Mouse (Mus musculus): ENCODE data around the gene Jarid2. TPM values are rescaled to one million over a fixed set of nuclear protein-coding genes. Genes with fewer than 3 reads are reported as not detected.

The Jarid2 gene
- total RNA-seq, 2 experiments from 2014 or later = 25.7 to 35.3 TPM

GRCm38 (mm10) chr13:44774351-44774750, 45.1 kb downstream of the Jarid2 start:
- DNase-seq (ENCODE audit: extremely low spot score in 1 of 2, low spot score in 1 of 2) = no peak

- DNase-seq (ENCODE audit: extremely low spot score in 1 of 2, low spot score in 1 of 2) = no peak
These were observed 46.1 kb downstream of the Jarid2 start for GRCm38 (mm10) chr13:44775396-44775795.

- DNase-seq (ENCODE audit: extremely low spot score in 1 of 2, low spot score in 1 of 2) = no peak
These were observed 51.2 kb downstream of the Jarid2 start for GRCm38 (mm10) chr13:44780506-44780905.

- DNase-seq (ENCODE audit: extremely low spot score in 1 of 2, low spot score in 1 of 2) = no peak
These were observed 51.9 kb downstream of the Jarid2 start for GRCm38 (mm10) chr13:44781126-44781525.

- DNase-seq (ENCODE audit: extremely low spot score in 1 of 2, low spot score in 1 of 2) = no peak
These were observed 55.3 kb downstream of the Jarid2 start for GRCm38 (mm10) chr13:44784551-44784950.

GRCm38 (mm10) chr13:44786291-44786690, 57.0 kb downstream of the Jarid2 start:
- DNase-seq (ENCODE audit: extremely low spot score in 1 of 2, low spot score in 1 of 2) = peak in 1 of 2 experiments; percentile 33

- no peak for DNase-seq (ENCODE audit: extremely low spot score in 1 of 2, low spot score in 1 of 2)
These were observed 59.3 kb downstream of the Jarid2 start for GRCm38 (mm10) chr13:44788352-44789125.

GRCm38 (mm10) chr13:44789982-44790381, 60.7 kb downstream of the Jarid2 start:
- DNase-seq (ENCODE audit: extremely low spot score in 1 of 2, low spot score in 1 of 2) = no peak

GRCm38 (mm10) chr13:44792361-44792892, 63.2 kb downstream of the Jarid2 start:
- no peak for DNase-seq (ENCODE audit: extremely low spot score in 1 of 2, low spot score in 1 of 2)

GRCm38 (mm10) chr13:44795891-44796290, 66.6 kb downstream of the Jarid2 start:
- no peak for DNase-seq (ENCODE audit: extremely low spot score in 1 of 2, low spot score in 1 of 2)

GRCm38 (mm10) chr13:44796775-44797174, 67.5 kb downstream of the Jarid2 start:
- no peak for DNase-seq (ENCODE audit: extremely low spot score in 1 of 2, low spot score in 1 of 2)

- no peak for DNase-seq (ENCODE audit: extremely low spot score in 1 of 2, low spot score in 1 of 2)
These were observed 69.0 kb downstream of the Jarid2 start for GRCm38 (mm10) chr13:44798280-44798679.

GRCm38 (mm10) chr13:44799166-44799565, 69.9 kb downstream of the Jarid2 start:
- no peak for DNase-seq (ENCODE audit: extremely low spot score in 1 of 2, low spot score in 1 of 2)

GRCm38 (mm10) chr13:44800059-44800458, 70.8 kb downstream of the Jarid2 start:
- DNase-seq (ENCODE audit: extremely low spot score in 1 of 2, low spot score in 1 of 2) = no peak

GRCm38 (mm10) chr13:44804876-44805275, 75.6 kb downstream of the Jarid2 start:
- DNase-seq (ENCODE audit: extremely low spot score in 1 of 2, low spot score in 1 of 2) = peak in 1 of 2 experiments; percentile 58

GRCm38 (mm10) chr13:44808307-44808706, 79.0 kb downstream of the Jarid2 start:
- DNase-seq (ENCODE audit: extremely low spot score in 1 of 2, low spot score in 1 of 2) = no peak

GRCm38 (mm10) chr13:44811021-44811420, 81.7 kb downstream of the Jarid2 start:
- DNase-seq (ENCODE audit: extremely low spot score in 1 of 2, low spot score in 1 of 2) = no peak

- DNase-seq (ENCODE audit: extremely low spot score in 1 of 2, low spot score in 1 of 2) = no peak
These were observed 82.3 kb downstream of the Jarid2 start for GRCm38 (mm10) chr13:44811601-44812000.

- no peak for DNase-seq (ENCODE audit: extremely low spot score in 1 of 2, low spot score in 1 of 2)
These were observed 83.1 kb downstream of the Jarid2 start for GRCm38 (mm10) chr13:44812381-44812780.

GRCm38 (mm10) chr13:44819400-44819799, 90.1 kb downstream of the Jarid2 start:
- DNase-seq (ENCODE audit: extremely low spot score in 1 of 2, low spot score in 1 of 2) = no peak

GRCm38 (mm10) chr13:44822578-44822977, 93.3 kb downstream of the Jarid2 start:
- DNase-seq (ENCODE audit: extremely low spot score in 1 of 2, low spot score in 1 of 2) = no peak

- DNase-seq (ENCODE audit: extremely low spot score in 1 of 2, low spot score in 1 of 2) = no peak
These were observed 99.6 kb downstream of the Jarid2 start for GRCm38 (mm10) chr13:44828903-44829302.

All from layer of hippocampus, postnatal 25 days (tissue).